In the genomic region with DNA sequence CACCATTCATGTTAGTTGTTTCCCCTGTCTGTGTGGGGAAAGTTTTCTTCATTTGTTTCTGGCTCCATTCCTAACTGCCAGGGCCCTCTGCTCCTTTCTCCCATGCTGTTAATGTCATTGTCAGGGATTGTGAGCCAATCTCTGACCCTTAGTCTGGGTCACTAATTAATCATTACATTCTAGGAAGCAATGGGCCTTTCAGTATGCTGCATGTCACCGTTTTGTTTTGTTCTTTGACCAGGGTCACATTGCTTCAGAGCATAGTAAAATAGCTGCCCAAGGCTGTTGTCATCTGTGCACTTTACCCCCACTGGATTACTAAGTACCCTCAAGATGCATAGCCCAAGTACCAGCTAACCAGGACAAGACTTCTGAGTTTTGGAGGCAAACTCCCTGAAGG, we compare ENCODE assay signal across 21 mouse cellular contexts. TPM values are rescaled to one million over a fixed set of nuclear protein-coding genes. Genes with fewer than 3 reads are reported as not detected.
A peak's percentile ranks its signal among the peaks of the same experiment; 100 is the strongest.
DNase-seq lines count a peak whose midpoint lies in the region; ATAC-seq and TF ChIP-seq lines count a peak whose summit lies in the region.
"Had no signal": no experiment of that assay in that cellular context is flagged by ENCODE, and none has a peak within 500 bp of the region (broad histone marks: within the 10 kb centered on the region; RNA-seq: fewer than 3 reads in every experiment).

No protein-coding gene starts in this region.

- no peaks in the 10 kb centered on the region for H3K36me3 ChIP-seq in hindbrain, postnatal 0 days (ENCODE audit: insufficient read depth, low read length)
- H3K36me3 ChIP-seq: embryonic facial prominence, embryonic 13.5 days; heart, embryonic 10.5 days had no signal

- no peak overlapping the region for H3K27ac ChIP-seq in hindbrain, postnatal 0 days
- H3K27ac ChIP-seq: embryonic facial prominence, embryonic 13.5 days; heart, embryonic 10.5 days; hindbrain, embryonic 14.5 days had no signal

- no peak overlapping the region for H3K9ac ChIP-seq in hindbrain, postnatal 0 days (replicated peaks; ENCODE audit: low read length)
- H3K9ac ChIP-seq: embryonic facial prominence, embryonic 13.5 days; hindbrain, embryonic 14.5 days; lung, embryonic 14.5 days had no signal

- WGBS in hindbrain, postnatal 0 days, result 33% methylated on average over 1 of the region's 1 CpGs

- no peak for ATAC-seq in hindbrain, postnatal 0 days
- ATAC-seq: midbrain, embryonic 16.5 days had no signal

- no peak for TF ChIP-seq CTCF in hindbrain, postnatal 0 days (IDR thresholded peaks at IDR 0.05; ENCODE audit: low read depth)

- H3K4me3 ChIP-seq in hindbrain, postnatal 0 days (ENCODE audit: low read length), result no peak overlapping the region
- H3K4me3 ChIP-seq: embryonic facial prominence, embryonic 13.5 days; heart, embryonic 10.5 days had no signal

- H3K9me3 ChIP-seq in hindbrain, postnatal 0 days (ENCODE audit: low read length), result no peaks in the 10 kb centered on the region
- H3K9me3 ChIP-seq: embryonic facial prominence, embryonic 13.5 days; heart, embryonic 10.5 days had no signal

- no peak overlapping the region for H3K4me2 ChIP-seq in hindbrain, postnatal 0 days (ENCODE audit: low read depth, low read length)
- H3K4me2 ChIP-seq: embryonic facial prominence, embryonic 13.5 days; hindbrain, embryonic 14.5 days; lung, embryonic 14.5 days had no signal

- peak; percentile 19 for DNase-seq in adrenal gland, adult 8-10 months
- no peak for DNase-seq in adrenal gland, postnatal 14 days
- DNase-seq in kidney, adult 18-20 months, result peak; percentile 16
- DNase-seq in kidney, postnatal 10 days, result peak; percentile 6
- peak; percentile 10 for DNase-seq in lung, postnatal 10 days
- DNase-seq in cerebellum, adult 9-10 months, result no peak
- DNase-seq in hindbrain, postnatal 0 days (ENCODE audit: low spot score), result no peak
- DNase-seq in gastrocnemius, postnatal 4 days (ENCODE audit: low spot score in 2 of 2), result no peak
- DNase-seq: adrenal gland, postnatal 10 days; cerebellum, adult 18-20 months; gastrocnemius, postnatal 36 days; heart, postnatal 14 days; left cerebral cortex, postnatal 4 days; lung, embryonic 14.5 days; retina, postnatal 1 day; thymus, postnatal 4 days had no signal

- no peaks in the 10 kb centered on the region for H3K4me1 ChIP-seq in hindbrain, postnatal 0 days (ENCODE audit: insufficient read depth, low read length)
- H3K4me1 ChIP-seq: embryonic facial prominence, embryonic 13.5 days; heart, embryonic 10.5 days had no signal

- H3K27me3 ChIP-seq in hindbrain, postnatal 0 days (ENCODE audit: insufficient read depth, low read length), result no peaks in the 10 kb centered on the region
- H3K27me3 ChIP-seq: CH12.LX had no signal

RNA-seq across cellular contexts. Expression of a gene that starts 36.0 kb away (rescaled TPM):
- total RNA-seq in adrenal gland, adult 8-10 months (2022), result 1 to 10 TPM; 3.4 to 8.0 (median 3.9) TPM
- 1.5 TPM in 2 replicates for total RNA-seq in adrenal gland, postnatal 14 days (2021)
- 1.5 and 2.7 TPM in 2 replicates for total RNA-seq in hindbrain, postnatal 0 days (2014; rRNA removed)
- 1.8 TPM in 2 replicates for polyA plus RNA-seq in hindbrain, postnatal 0 days (2015; fragmentation: Nextera tagmentation; extraction: Ambion mirVana)
- 1 to 10 TPM; 4.9 to 7.4 TPM for total RNA-seq in gastrocnemius, postnatal 4 days (2021)
- total RNA-seq: CH12.LX had no signal

Comparison
In these comparisons a context has a peak if more than half of its experiments do, and no peak if none do; other contexts are left out.
1. DNase-seq: peak in adrenal gland, adult 8-10 months (single experiment), kidney, adult 18-20 months (single experiment), kidney, postnatal 10 days (single experiment) and lung, postnatal 10 days (single experiment); none in adrenal gland, postnatal 14 days (single experiment), cerebellum, adult 9-10 months (single experiment), hindbrain, postnatal 0 days (single experiment) and gastrocnemius, postnatal 4 days (0 of 2).